Mouse (Mus musculus): Measurements from ENCODE around the gene Myh14. TPM values are rescaled to one million over a fixed set of nuclear protein-coding genes. Genes with fewer than 3 reads are reported as not detected.

The Myh14 gene
- polyA plus RNA-seq, 1 experiment from 2014 or later, result 28.4 TPM

DNA sequence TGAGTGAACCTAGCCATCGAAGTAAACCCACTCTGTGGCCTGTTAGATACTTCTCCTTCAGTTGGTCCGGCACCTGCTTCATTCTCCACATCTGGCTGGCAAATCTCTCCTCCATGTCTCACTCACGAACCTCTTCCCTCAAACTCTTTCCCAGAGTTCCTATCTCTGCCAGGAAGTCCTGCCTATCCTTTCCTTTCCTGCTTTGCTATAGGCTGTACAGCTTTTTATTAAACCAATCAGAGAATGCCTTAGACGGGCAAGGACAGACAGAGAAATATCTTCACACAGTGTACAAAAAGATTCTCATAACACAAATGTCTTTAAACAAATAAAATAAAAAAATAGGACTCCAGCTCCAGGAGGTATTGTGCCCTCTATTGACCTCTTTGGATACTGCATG lies 34.4 kb upstream of the Myh14 start:
- TF ChIP-seq CTCF (IDR thresholded peaks at IDR 0.05; ENCODE audit: low read depth), result no peak
- Histone ChIP-seq H3K9ac (ENCODE audit: low read length) (no peak overlapping the region), H3K27me3 (ENCODE audit: control insufficient read depth, insufficient read depth, low read length) (no peaks in the 10 kb centered on the region), H3K4me3 (ENCODE audit: low read depth, low read length) (no peak overlapping the region), H3K4me2 (replicated peaks; ENCODE audit: low read depth) (no peak overlapping the region), H3K9me3 (ENCODE audit: control insufficient read depth, low read length) (no peaks in the 10 kb centered on the region), H3K27ac (replicated peaks) (no peak overlapping the region), H3K36me3 (ENCODE audit: control insufficient read depth, insufficient read depth, low read length) (no peaks in the 10 kb centered on the region), H3K4me1 (replicated peaks; ENCODE audit: control insufficient read depth, insufficient read depth) (no peaks in the 10 kb centered on the region)
- DNase-seq (ENCODE audit: low spot score) (no peak), ATAC-seq (ENCODE audit: low FRiP score, low TSS enrichment) (no peak)
- 88% methylated on average over 4 of the region's 4 CpGs for WGBS

DNA sequence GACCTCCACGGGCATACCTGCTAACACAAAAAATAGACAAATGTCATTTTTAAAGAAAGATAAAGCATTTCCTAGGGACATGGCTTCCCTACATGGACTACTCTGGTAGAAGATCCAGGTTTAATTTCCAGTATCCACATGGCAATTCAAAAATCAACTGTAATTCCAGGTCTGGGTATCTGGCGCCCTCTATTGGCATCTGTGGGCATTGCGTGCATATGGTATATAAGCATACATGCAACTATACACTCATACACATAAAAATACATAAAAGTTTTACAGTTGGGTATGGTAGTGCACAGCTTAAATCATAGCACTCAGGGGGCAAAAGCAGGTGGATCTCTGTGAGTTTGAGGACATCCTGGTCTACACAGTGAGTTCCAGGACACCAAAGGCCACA lies 33.7 kb upstream of the Myh14 start:
- WGBS, result 63% methylated on average over 3 of the region's 3 CpGs
- no peaks in the 10 kb centered on the region for H3K9me3 ChIP-seq (ENCODE audit: control insufficient read depth, low read length)
- H3K4me2 ChIP-seq (replicated peaks; ENCODE audit: low read depth), result no peak overlapping the region
- H3K27me3 ChIP-seq (ENCODE audit: control insufficient read depth, insufficient read depth, low read length), result no peaks in the 10 kb centered on the region
- H3K27ac ChIP-seq (replicated peaks), result no peak overlapping the region
- H3K9ac ChIP-seq (ENCODE audit: low read length), result no peak overlapping the region
- TF ChIP-seq EP300 (optimal IDR thresholded peaks at IDR 0.05) (no peak), CTCF (IDR thresholded peaks at IDR 0.05; ENCODE audit: low read depth) (peak; percentile 75)
- no peaks in the 10 kb centered on the region for H3K4me1 ChIP-seq (replicated peaks; ENCODE audit: control insufficient read depth, insufficient read depth)
- H3K4me3 ChIP-seq (ENCODE audit: low read depth, low read length), result no peak overlapping the region
- no peaks in the 10 kb centered on the region for H3K36me3 ChIP-seq (ENCODE audit: control insufficient read depth, insufficient read depth, low read length)
- ATAC-seq (ENCODE audit: low FRiP score, low TSS enrichment) (no peak), DNase-seq (ENCODE audit: low spot score) (peak; percentile 64)

DNA sequence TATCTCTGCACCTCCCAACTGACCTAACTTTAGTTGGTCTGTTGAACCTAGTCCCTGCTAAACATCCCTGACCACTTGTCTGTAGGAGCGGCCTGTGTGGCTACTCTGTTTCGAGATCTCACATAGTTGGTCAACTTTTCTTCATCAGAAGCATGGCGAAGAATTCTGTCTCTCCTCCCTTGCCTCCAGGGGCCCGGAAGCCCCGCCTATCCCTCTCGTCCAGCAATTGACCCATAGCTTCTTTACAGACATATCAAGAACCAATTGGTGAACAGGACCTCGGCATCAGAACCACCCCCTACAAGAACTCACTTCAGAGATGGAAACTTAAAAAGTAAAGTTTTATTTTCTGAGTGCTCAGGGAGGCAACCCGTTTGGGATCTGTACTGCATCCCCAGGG lies 32.3 kb upstream of the Myh14 start:
- Histone ChIP-seq H3K9me3 (ENCODE audit: control insufficient read depth, low read length) (no peaks in the 10 kb centered on the region), H3K4me2 (replicated peaks; ENCODE audit: low read depth) (no peak overlapping the region), H3K4me3 (ENCODE audit: low read depth, low read length) (no peak overlapping the region), H3K9ac (ENCODE audit: low read length) (no peak overlapping the region), H3K4me1 (replicated peaks; ENCODE audit: control insufficient read depth, insufficient read depth) (no peaks in the 10 kb centered on the region), H3K27ac (replicated peaks) (no peak overlapping the region), H3K36me3 (ENCODE audit: control insufficient read depth, insufficient read depth, low read length) (no peaks in the 10 kb centered on the region), H3K27me3 (ENCODE audit: control insufficient read depth, insufficient read depth, low read length) (no peaks in the 10 kb centered on the region)
- no peak for DNase-seq (ENCODE audit: low spot score)
- no peak for TF ChIP-seq CTCF (IDR thresholded peaks at IDR 0.05; ENCODE audit: low read depth)
- no peak for TF ChIP-seq EP300 (optimal IDR thresholded peaks at IDR 0.05)
- no peak for ATAC-seq (ENCODE audit: low FRiP score, low TSS enrichment)
- whole genome bisulfite sequencing, result 73% methylated on average over 8 of the region's 8 CpGs

DNA sequence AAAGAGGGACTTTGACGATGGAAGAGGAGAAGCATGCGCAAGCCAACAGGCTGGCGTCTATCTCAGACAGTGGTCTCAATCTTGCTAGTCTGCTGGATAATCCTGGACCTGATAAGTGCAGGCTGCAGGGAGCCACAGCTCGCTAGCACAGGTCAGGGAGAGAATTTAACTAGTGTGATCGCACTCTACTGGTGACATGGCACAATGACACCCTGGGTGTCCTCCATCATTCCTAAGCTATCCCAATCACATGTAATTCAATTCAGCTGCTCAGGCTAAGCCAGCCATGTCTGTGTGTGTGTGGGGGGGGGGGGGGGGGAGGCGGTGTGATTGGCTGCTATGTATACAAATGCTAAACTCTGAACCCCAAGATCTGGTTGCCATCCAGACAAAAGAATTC lies 31.3 kb upstream of the Myh14 start:
- Histone ChIP-seq H3K36me3 (ENCODE audit: control insufficient read depth, insufficient read depth, low read length) (no peaks in the 10 kb centered on the region), H3K4me2 (replicated peaks; ENCODE audit: low read depth) (no peak overlapping the region), H3K9me3 (ENCODE audit: control insufficient read depth, low read length) (no peaks in the 10 kb centered on the region), H3K27ac (replicated peaks) (no peak overlapping the region), H3K27me3 (ENCODE audit: control insufficient read depth, insufficient read depth, low read length) (no peaks in the 10 kb centered on the region), H3K9ac (ENCODE audit: low read length) (no peak overlapping the region), H3K4me1 (replicated peaks; ENCODE audit: control insufficient read depth, insufficient read depth) (no peaks in the 10 kb centered on the region), H3K4me3 (ENCODE audit: low read depth, low read length) (no peak overlapping the region)
- WGBS, result 5% methylated on average over 6 of the region's 6 CpGs
- DNase-seq (ENCODE audit: low spot score) (peak; percentile 58), ATAC-seq (ENCODE audit: low FRiP score, low TSS enrichment) (peak; percentile 63)
- TF ChIP-seq CTCF (IDR thresholded peaks at IDR 0.05; ENCODE audit: low read depth), result peak; percentile 75
- no peak for TF ChIP-seq EP300 (optimal IDR thresholded peaks at IDR 0.05)

DNA sequence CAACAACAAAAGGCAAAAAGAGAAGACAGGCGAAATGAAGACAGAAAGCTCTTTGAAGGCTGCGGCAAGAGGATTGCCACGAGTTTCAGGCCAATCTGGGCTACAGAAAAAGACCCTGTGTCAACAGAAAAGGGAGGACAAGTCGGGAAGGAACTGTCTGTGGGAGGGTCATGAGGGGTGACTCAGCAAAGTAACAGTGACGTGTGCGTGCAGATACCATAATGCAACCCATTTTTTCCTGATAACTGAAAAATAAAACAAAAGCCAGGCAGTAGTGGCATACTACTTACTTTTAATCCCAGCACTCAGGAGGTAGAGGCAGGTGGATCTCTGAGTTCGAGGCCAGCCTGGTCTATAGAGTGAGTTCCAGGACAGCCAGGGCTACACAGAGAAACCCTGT lies 27.3 kb upstream of the Myh14 start:
- no peak overlapping the region for H3K4me2 ChIP-seq (replicated peaks; ENCODE audit: low read depth)
- H3K9me3 ChIP-seq (ENCODE audit: control insufficient read depth, low read length), result no peaks in the 10 kb centered on the region
- H3K9ac ChIP-seq (ENCODE audit: low read length), result no peak overlapping the region
- no peaks in the 10 kb centered on the region for H3K36me3 ChIP-seq (ENCODE audit: control insufficient read depth, insufficient read depth, low read length)
- H3K27ac ChIP-seq (replicated peaks), result no peak overlapping the region
- no peaks in the 10 kb centered on the region for H3K4me1 ChIP-seq (replicated peaks; ENCODE audit: control insufficient read depth, insufficient read depth)
- ATAC-seq (ENCODE audit: low FRiP score, low TSS enrichment) (no peak), DNase-seq (ENCODE audit: low spot score) (no peak)
- no peak overlapping the region for H3K4me3 ChIP-seq (ENCODE audit: low read depth, low read length)
- 54% methylated on average over 7 of the region's 7 CpGs for WGBS
- H3K27me3 ChIP-seq (ENCODE audit: control insufficient read depth, insufficient read depth, low read length), result no peaks in the 10 kb centered on the region
- TF ChIP-seq EP300 (optimal IDR thresholded peaks at IDR 0.05) (no peak), CTCF (IDR thresholded peaks at IDR 0.05; ENCODE audit: low read depth) (no peak)

DNA sequence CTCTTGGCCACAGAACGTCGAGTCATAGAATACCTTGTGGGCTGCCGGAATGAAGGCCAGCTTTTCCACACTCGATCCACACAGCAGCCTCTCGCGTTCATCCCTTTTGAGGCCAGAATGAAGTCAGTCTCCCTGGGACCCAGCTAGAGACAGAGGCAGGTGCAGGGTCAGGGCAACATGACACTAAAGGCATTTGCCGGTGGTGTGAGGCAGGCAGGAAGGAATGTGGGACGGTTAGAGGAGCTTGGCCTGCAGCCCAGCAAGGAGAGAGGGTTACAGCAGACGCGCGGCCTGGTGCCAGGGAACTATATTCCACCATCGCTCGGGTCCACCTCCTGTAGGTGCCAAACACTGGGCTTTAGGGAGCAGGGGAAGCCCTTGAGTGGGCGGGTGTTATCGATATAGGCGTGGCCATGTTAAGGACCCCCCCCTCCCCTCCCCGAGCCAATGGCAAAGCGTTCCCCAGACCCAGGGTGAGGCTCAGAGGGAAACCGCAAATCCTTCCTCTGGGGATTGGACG lies 26.6 kb upstream of the Myh14 start:
- Histone ChIP-seq H3K36me3 (ENCODE audit: control insufficient read depth, insufficient read depth, low read length) (no peaks in the 10 kb centered on the region), H3K27me3 (ENCODE audit: control insufficient read depth, insufficient read depth, low read length) (no peaks in the 10 kb centered on the region), H3K9ac (ENCODE audit: low read length) (no peak overlapping the region), H3K9me3 (ENCODE audit: control insufficient read depth, low read length) (no peaks in the 10 kb centered on the region), H3K27ac (replicated peaks) (peak overlapping the region; percentile 35), H3K4me2 (replicated peaks; ENCODE audit: low read depth) (peak overlapping the region; percentile 29), H3K4me1 (replicated peaks; ENCODE audit: control insufficient read depth, insufficient read depth) (no peaks in the 10 kb centered on the region), H3K4me3 (ENCODE audit: low read depth, low read length) (no peak overlapping the region)
- 10% methylated on average over 20 of the region's 20 CpGs for WGBS
- ATAC-seq (ENCODE audit: low FRiP score, low TSS enrichment) (no peak), DNase-seq (ENCODE audit: low spot score) (peak; percentile 68)
- TF ChIP-seq CTCF (IDR thresholded peaks at IDR 0.05; ENCODE audit: low read depth), result no peak
- no peak for TF ChIP-seq EP300 (optimal IDR thresholded peaks at IDR 0.05)
